Mouse (Mus musculus) bone marrow macrophage, adult 2 months (primary cell): Measurements from ENCODE around the gene Olfr316. TPM values are rescaled to one million over a fixed set of nuclear protein-coding genes. Genes with fewer than 3 reads are reported as not detected.

ENCODE experiments used
- H3K27ac ChIP-seq: 2 replicates; pipeline ENCODE4 v1.5.1; 2012; ENCODE audit warnings: low read depth, low read length; ENCODE audit not compliant: insufficient read depth
- H3K4me1 ChIP-seq: 2 replicates; pipeline ENCODE4 v1.6.1; 2012; ENCODE audit warnings: low read length; ENCODE audit not compliant: control insufficient read depth, insufficient read depth
- H3K4me3 ChIP-seq: 2 replicates; pipeline ENCODE4 v1.5.1; 2012; ENCODE audit warnings: mild to moderate bottlenecking, low read length, moderate library complexity; ENCODE audit not compliant: insufficient read depth
- CTCF ChIP-seq: IDR thresholded peaks from 2 replicates; pipeline ENCODE4 v1.5.1; 2012; ENCODE audit warnings: low read depth, mild to moderate bottlenecking, low read length, moderate library complexity
- POLR2A ChIP-seq: IDR thresholded peaks from 2 replicates; pipeline ENCODE4 v1.6.1; 2012; ENCODE audit warnings: mild to moderate bottlenecking, low read depth, low read length, borderline replicate concordance
- polyA plus RNA-seq: library from polyadenylated mRNA; stranded (reverse); fragments of >200 nt; gene quantifications from 2 replicates; pipeline ENCODE4 v1.2.4, GENCODE M21; 2012; ENCODE audit not compliant: missing spikeins, insufficient read depth, insufficient read length

Gene Olfr316
- polyA plus RNA-seq, 1 experiment, result not detected

- Histone ChIP-seq H3K4me3 (no peak overlapping the region), H3K4me1 (no peaks in the 10 kb centered on the region), H3K27ac (no peak overlapping the region)
- no peak for TF ChIP-seq CTCF
- TF ChIP-seq POLR2A, result no peak
Observed at GRCm38 (mm10) chr11:58784182-58784581, 31.6 kb downstream of the Olfr316 start.

GRCm38 (mm10) chr11:58787651-58788050 is 35.1 kb downstream of the Olfr316 start:
- TF ChIP-seq CTCF, result no peak
- TF ChIP-seq POLR2A, result no peak
- H3K27ac ChIP-seq, result no peak overlapping the region

GRCm38 (mm10) chr11:58788346-58788745 is 35.8 kb downstream of the Olfr316 start:
- Histone ChIP-seq H3K4me1 (peaks cover 4% of the 10 kb centered on the region; the same call in 1 of the 2 replicates), H3K27ac (no peak overlapping the region), H3K4me3 (no peak overlapping the region)
- TF ChIP-seq CTCF (no peak), POLR2A (no peak)

More at GRCm38 (mm10) chr11:58787651-58788050, 35.1 kb downstream of the Olfr316 start:
- H3K4me1 ChIP-seq, result peaks cover 4% of the 10 kb centered on the region; the same call in 1 of the 2 replicates
- no peak overlapping the region for H3K4me3 ChIP-seq

- H3K4me1 ChIP-seq, result peaks cover 4% of the 10 kb centered on the region; the same call in 1 of the 2 replicates
- no peak overlapping the region for H3K4me3 ChIP-seq
- no peak for TF ChIP-seq POLR2A
- no peak overlapping the region for H3K27ac ChIP-seq
Observed at GRCm38 (mm10) chr11:58789532-58789931, 37.0 kb downstream of the Olfr316 start.

- Histone ChIP-seq H3K4me3 (no peak overlapping the region), H3K4me1 (peaks cover 4% of the 10 kb centered on the region; the same call in 1 of the 2 replicates), H3K27ac (no peak overlapping the region)
- TF ChIP-seq CTCF (no peak), POLR2A (no peak)
Observed at GRCm38 (mm10) chr11:58790053-58790452, 37.5 kb downstream of the Olfr316 start.

GRCm38 (mm10) chr11:58790646-58791045 is 38.1 kb downstream of the Olfr316 start:
- Histone ChIP-seq H3K4me3 (no peak overlapping the region), H3K4me1 (peaks cover 4% of the 10 kb centered on the region; the same call in 1 of the 2 replicates), H3K27ac (no peak overlapping the region)
- TF ChIP-seq CTCF, result no peak
- no peak for TF ChIP-seq POLR2A

GRCm38 (mm10) chr11:58795856-58796255 is 43.3 kb downstream of the Olfr316 start:
- H3K4me3 ChIP-seq, result no peak overlapping the region

GRCm38 (mm10) chr11:58796850-58797249 is 44.3 kb downstream of the Olfr316 start:
- Histone ChIP-seq H3K4me3 (no peak overlapping the region), H3K27ac (no peak overlapping the region)
- TF ChIP-seq CTCF, result no peak
- TF ChIP-seq POLR2A, result no peak

More at GRCm38 (mm10) chr11:58795856-58796255, 43.3 kb downstream of the Olfr316 start:
- no peak for TF ChIP-seq CTCF
- TF ChIP-seq POLR2A, result no peak
- Histone ChIP-seq H3K4me1 (peaks cover under 1% of the 10 kb centered on the region; the same call in 1 of the 2 replicates), H3K27ac (no peak overlapping the region)

GRCm38 (mm10) chr11:58799747-58800146 is 47.2 kb downstream of the Olfr316 start:
- Histone ChIP-seq H3K27ac (no peak overlapping the region), H3K4me1 (no peaks in the 10 kb centered on the region), H3K4me3 (no peak overlapping the region)
- TF ChIP-seq POLR2A (no peak), CTCF (no peak)

More at GRCm38 (mm10) chr11:58796850-58797249, 44.3 kb downstream of the Olfr316 start:
- no peaks in the 10 kb centered on the region for H3K4me1 ChIP-seq

GRCm38 (mm10) chr11:58801558-58802228 is 49.2 kb downstream of the Olfr316 start, which contains the start of gene Fam183b:
Gene Fam183b (minus strand): TSS chr11:58801960.
- H3K27ac ChIP-seq, result no peak within 1 kb of the TSS
- no peak for TF ChIP-seq POLR2A
- no peak for TF ChIP-seq CTCF
- H3K4me3 ChIP-seq, result peak within 1 kb of the TSS; percentile 15
- H3K4me1 ChIP-seq, result no peaks in the 10 kb centered on the region

GRCm38 (mm10) chr11:58803871-58804270 is 51.3 kb downstream of the Olfr316 start:
- no peak overlapping the region for H3K27ac ChIP-seq
- no peaks in the 10 kb centered on the region for H3K4me1 ChIP-seq
- no peak overlapping the region for H3K4me3 ChIP-seq
- TF ChIP-seq POLR2A, result no peak
- no peak for TF ChIP-seq CTCF
